Mouse (Mus musculus): ENCODE results near the gene Ahnak2. TPM values are rescaled to one million over a fixed set of nuclear protein-coding genes. Genes with fewer than 3 reads are reported as not detected.

The Ahnak2 gene
- polyA plus RNA-seq, 1 experiment from 2014 or later: 0.07 TPM

- ATAC-seq (ENCODE audit: low FRiP score) (no peak), DNase-seq (ENCODE audit: low spot score, missing footprints) (no peak)
- Histone ChIP-seq H3K4me3 (ENCODE audit: low read depth, low read length) (no peak overlapping the region), H3K27me3 (ENCODE audit: control insufficient read depth, insufficient read depth, low read length) (no peaks in the 10 kb centered on the region), H3K4me1 (ENCODE audit: control insufficient read depth, insufficient read depth, low read length) (no peaks in the 10 kb centered on the region), H3K4me2 (no peak overlapping the region), H3K36me3 (ENCODE audit: control insufficient read depth, insufficient read depth, low read length) (0 out of 2 replicates have a peak, but pooled peaks cover 3% of the 10 kb centered on the region), H3K27ac (ENCODE audit: low read depth, low read length) (no peak overlapping the region), H3K9me3 (ENCODE audit: control insufficient read depth, low read length) (no peaks in the 10 kb centered on the region), H3K9ac (ENCODE audit: low read length) (no peak overlapping the region)
- 92% methylated on average over 31 of the region's 31 CpGs for WGBS
Measured at GRCm38 (mm10) chr12:112738281-112739022, 64.0 kb downstream of the Ahnak2 start.

GRCm38 (mm10) chr12:112737761-112738160 lies 64.7 kb downstream of the Ahnak2 start:
- H3K9ac ChIP-seq (ENCODE audit: low read length): no peak overlapping the region
- H3K36me3 ChIP-seq (ENCODE audit: control insufficient read depth, insufficient read depth, low read length): 0 out of 2 replicates have a peak, but pooled peaks cover 3% of the 10 kb centered on the region
- ATAC-seq (ENCODE audit: low FRiP score): no peak

GRCm38 (mm10) chr12:112737081-112737480 lies 65.4 kb downstream of the Ahnak2 start:
- 0 out of 2 replicates have a peak, but pooled peaks cover 3% of the 10 kb centered on the region for H3K36me3 ChIP-seq (ENCODE audit: control insufficient read depth, insufficient read depth, low read length)
- no peak overlapping the region for H3K9ac ChIP-seq (ENCODE audit: low read length)
- H3K27ac ChIP-seq (ENCODE audit: low read depth, low read length): no peak overlapping the region
- no peak for DNase-seq (ENCODE audit: low spot score, missing footprints)
- no peaks in the 10 kb centered on the region for H3K9me3 ChIP-seq (ENCODE audit: control insufficient read depth, low read length)
- no peaks in the 10 kb centered on the region for H3K4me1 ChIP-seq (ENCODE audit: control insufficient read depth, insufficient read depth, low read length)
- no peak overlapping the region for H3K4me2 ChIP-seq
- H3K4me3 ChIP-seq (ENCODE audit: low read depth, low read length): no peak overlapping the region
- H3K27me3 ChIP-seq (ENCODE audit: control insufficient read depth, insufficient read depth, low read length): no peaks in the 10 kb centered on the region
- ATAC-seq (ENCODE audit: low FRiP score): no peak
- whole genome bisulfite sequencing: 92% methylated on average over 7 of the region's 7 CpGs

More at GRCm38 (mm10) chr12:112737761-112738160, 64.7 kb downstream of the Ahnak2 start:
- no peak for DNase-seq (ENCODE audit: low spot score, missing footprints)
- H3K4me3 ChIP-seq (ENCODE audit: low read depth, low read length): no peak overlapping the region
- H3K27me3 ChIP-seq (ENCODE audit: control insufficient read depth, insufficient read depth, low read length): no peaks in the 10 kb centered on the region
- no peaks in the 10 kb centered on the region for H3K9me3 ChIP-seq (ENCODE audit: control insufficient read depth, low read length)
- H3K4me2 ChIP-seq: no peak overlapping the region
- H3K27ac ChIP-seq (ENCODE audit: low read depth, low read length): no peak overlapping the region
- H3K4me1 ChIP-seq (ENCODE audit: control insufficient read depth, insufficient read depth, low read length): no peaks in the 10 kb centered on the region
- 94% methylated on average over 14 of the region's 14 CpGs for whole genome bisulfite sequencing

GRCm38 (mm10) chr12:112736636-112736925 lies 65.9 kb downstream of the Ahnak2 start:
- Histone ChIP-seq H3K4me1 (ENCODE audit: control insufficient read depth, insufficient read depth, low read length) (no peaks in the 10 kb centered on the region), H3K36me3 (ENCODE audit: control insufficient read depth, insufficient read depth, low read length) (0 out of 2 replicates have a peak, but pooled peaks cover 3% of the 10 kb centered on the region), H3K27me3 (ENCODE audit: control insufficient read depth, insufficient read depth, low read length) (no peaks in the 10 kb centered on the region), H3K4me2 (no peak overlapping the region), H3K9ac (ENCODE audit: low read length) (no peak overlapping the region), H3K9me3 (ENCODE audit: control insufficient read depth, low read length) (no peaks in the 10 kb centered on the region), H3K27ac (ENCODE audit: low read depth, low read length) (no peak overlapping the region), H3K4me3 (ENCODE audit: low read depth, low read length) (no peak overlapping the region)
- ATAC-seq (ENCODE audit: low FRiP score) (no peak), DNase-seq (ENCODE audit: low spot score, missing footprints) (no peak)
- 93% methylated on average over 10 of the region's 10 CpGs for WGBS

- Histone ChIP-seq H3K27ac (ENCODE audit: low read depth, low read length) (no peak overlapping the region), H3K9me3 (ENCODE audit: control insufficient read depth, low read length) (no peaks in the 10 kb centered on the region), H3K27me3 (ENCODE audit: control insufficient read depth, insufficient read depth, low read length) (no peaks in the 10 kb centered on the region), H3K9ac (ENCODE audit: low read length) (no peak overlapping the region), H3K36me3 (ENCODE audit: control insufficient read depth, insufficient read depth, low read length) (0 out of 2 replicates have a peak, but pooled peaks cover 3% of the 10 kb centered on the region), H3K4me1 (ENCODE audit: control insufficient read depth, insufficient read depth, low read length) (no peaks in the 10 kb centered on the region), H3K4me3 (ENCODE audit: low read depth, low read length) (no peak overlapping the region), H3K4me2 (no peak overlapping the region)
- WGBS: 86% methylated on average over 29 of the region's 29 CpGs
- DNase-seq (ENCODE audit: low spot score, missing footprints) (no peak), ATAC-seq (ENCODE audit: low FRiP score) (no peak)
Measured at GRCm38 (mm10) chr12:112735896-112736635, 66.4 kb downstream of the Ahnak2 start.

GRCm38 (mm10) chr12:112734881-112735655 lies 67.4 kb downstream of the Ahnak2 start:
- no peak for ATAC-seq (ENCODE audit: low FRiP score)
- H3K36me3 ChIP-seq (ENCODE audit: control insufficient read depth, insufficient read depth, low read length): 0 out of 2 replicates have a peak, but pooled peaks cover 3% of the 10 kb centered on the region

GRCm38 (mm10) chr12:112734108-112734820 lies 68.2 kb downstream of the Ahnak2 start:
- H3K4me2 ChIP-seq: no peak overlapping the region
- WGBS: 76% methylated on average over 2 of the region's 2 CpGs
- no peaks in the 10 kb centered on the region for H3K4me1 ChIP-seq (ENCODE audit: control insufficient read depth, insufficient read depth, low read length)
- no peak overlapping the region for H3K27ac ChIP-seq (ENCODE audit: low read depth, low read length)
- peak; percentile 28 for DNase-seq (ENCODE audit: low spot score, missing footprints)
- H3K9me3 ChIP-seq (ENCODE audit: control insufficient read depth, low read length): no peaks in the 10 kb centered on the region
- no peaks in the 10 kb centered on the region for H3K27me3 ChIP-seq (ENCODE audit: control insufficient read depth, insufficient read depth, low read length)
- H3K4me3 ChIP-seq (ENCODE audit: low read depth, low read length): no peak overlapping the region
- 0 out of 2 replicates have a peak, but pooled peaks cover 3% of the 10 kb centered on the region for H3K36me3 ChIP-seq (ENCODE audit: control insufficient read depth, insufficient read depth, low read length)
- H3K9ac ChIP-seq (ENCODE audit: low read length): no peak overlapping the region
- ATAC-seq (ENCODE audit: low FRiP score): no peak

More at GRCm38 (mm10) chr12:112734881-112735655, 67.4 kb downstream of the Ahnak2 start:
- H3K4me1 ChIP-seq (ENCODE audit: control insufficient read depth, insufficient read depth, low read length): no peaks in the 10 kb centered on the region
- H3K4me3 ChIP-seq (ENCODE audit: low read depth, low read length): no peak overlapping the region
- no peak overlapping the region for H3K27ac ChIP-seq (ENCODE audit: low read depth, low read length)
- no peaks in the 10 kb centered on the region for H3K27me3 ChIP-seq (ENCODE audit: control insufficient read depth, insufficient read depth, low read length)
- H3K9me3 ChIP-seq (ENCODE audit: control insufficient read depth, low read length): no peaks in the 10 kb centered on the region
- DNase-seq (ENCODE audit: low spot score, missing footprints): peak; percentile 68
- 87% methylated on average over 19 of the region's 19 CpGs for WGBS
- no peak overlapping the region for H3K9ac ChIP-seq (ENCODE audit: low read length)
- H3K4me2 ChIP-seq: no peak overlapping the region

GRCm38 (mm10) chr12:112732591-112732990 lies 69.9 kb downstream of the Ahnak2 start:
- H3K36me3 ChIP-seq (ENCODE audit: control insufficient read depth, insufficient read depth, low read length): 0 out of 2 replicates have a peak, but pooled peaks cover 3% of the 10 kb centered on the region
- H3K4me1 ChIP-seq (ENCODE audit: control insufficient read depth, insufficient read depth, low read length): no peaks in the 10 kb centered on the region
- 91% methylated on average over 10 of the region's 10 CpGs for WGBS
- ATAC-seq (ENCODE audit: low FRiP score) (no peak), DNase-seq (ENCODE audit: low spot score, missing footprints) (no peak)
- no peak overlapping the region for H3K4me2 ChIP-seq
- H3K9ac ChIP-seq (ENCODE audit: low read length): no peak overlapping the region
- no peaks in the 10 kb centered on the region for H3K27me3 ChIP-seq (ENCODE audit: control insufficient read depth, insufficient read depth, low read length)
- H3K9me3 ChIP-seq (ENCODE audit: control insufficient read depth, low read length): no peaks in the 10 kb centered on the region
- no peak overlapping the region for H3K4me3 ChIP-seq (ENCODE audit: low read depth, low read length)
- H3K27ac ChIP-seq (ENCODE audit: low read depth, low read length): no peak overlapping the region
